Mouse (Mus musculus): ENCODE measurements at regions not wholly inside any gene's neighbourhood (a gene's known extent, or its start where the extent isn't known, plus 50 kb on each side); places are given as distances from the start of the nearest gene placed in this dataset.

- TF ChIP-seq CTCF (IDR thresholded peaks at IDR 0.05; ENCODE audit: borderline replicate concordance, insufficient read depth, low read length) (no peak), POLR2A (IDR thresholded peaks at IDR 0.05; ENCODE audit: low read depth, low read length) (no peak)
Measured at GRCm38 (mm10) chr11:117586857-117587425, 67.1 kb upstream of the Tnrc6c start.

All from embryonic fibroblast, embryonic 13.5 days (primary cell).